Mouse (Mus musculus) MEL (cell line): ENCODE measurements at regions not wholly inside any gene's neighbourhood (a gene's known extent, or its start where the extent isn't known, plus 50 kb on each side); places are given as distances from the start of the nearest gene placed in this dataset.

Experiments
- CTCF ChIP-seq, 3 experiments: IDR thresholded peaks in 2 of 3; conservative IDR thresholded peaks in 1 of 3; 2 replicates each; pipeline ENCODE4 v1.5.1; 2011 to 2012; ENCODE audit warnings: low read length in 3 of 3, low read depth in 2 of 3, mild to moderate bottlenecking in 2 of 3, improper control_type of control experiment in 1 of 3, inconsistent platforms in 1 of 3, mixed read lengths in 1 of 3, moderate library complexity in 1 of 3; ENCODE audit not compliant: control insufficient read depth in 1 of 3, insufficient read depth in 1 of 3, poor library complexity in 1 of 3, severe bottlenecking in 1 of 3
- MAFK ChIP-seq: IDR thresholded peaks from 2 replicates; pipeline ENCODE4 v1.6.1; 2011; ENCODE audit warnings: low read depth, mild to moderate bottlenecking, low read length, improper control_type of control experiment, borderline replicate concordance
- POLR2A ChIP-seq, 2 experiments: IDR thresholded peaks; 2 replicates each; pipeline ENCODE4 v1.6.1; 2011 to 2012; ENCODE audit warnings: low read length in 2 of 2, mild to moderate bottlenecking in 2 of 2, control low read depth in 1 of 2, improper control_type of control experiment in 1 of 2, low read depth in 1 of 2, moderate library complexity in 1 of 2; ENCODE audit not compliant: control insufficient read depth in 1 of 2, insufficient read depth in 1 of 2, poor library complexity in 1 of 2

DNA sequence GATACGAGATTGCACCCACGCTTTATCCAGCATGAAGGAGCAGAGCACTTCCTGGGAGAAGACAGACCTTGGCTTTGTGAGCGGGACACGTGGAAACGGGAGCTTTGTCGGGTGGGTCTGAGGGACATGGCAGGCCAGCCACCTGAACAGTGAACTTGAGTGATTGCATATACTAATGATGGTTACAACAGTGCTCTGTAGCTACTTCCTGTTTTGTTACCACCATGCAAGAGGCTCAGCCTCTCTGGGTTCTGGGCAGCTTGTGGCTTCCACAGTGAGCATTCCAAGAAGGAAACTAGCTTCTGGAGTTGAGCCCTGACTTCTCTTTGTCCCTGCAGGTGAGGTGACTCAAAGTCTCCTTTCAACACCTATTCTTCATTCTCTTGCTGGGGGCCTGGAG lies 109.5 kb upstream of the Vrk1 start:
- TF ChIP-seq CTCF (IDR thresholded peaks at IDR 0.05 in 2 of 3, conservative IDR thresholded peaks at IDR 0.05 in 1 of 3; ENCODE audit: control insufficient read depth in 1 of 3, insufficient read depth in 1 of 3, low read depth in 2 of 3, low read length in 3 of 3, poor library complexity in 1 of 3, severe bottlenecking in 1 of 3) (no peak), POLR2A (IDR thresholded peaks at IDR 0.05; ENCODE audit: control insufficient read depth in 1 of 2, insufficient read depth in 1 of 2, low read depth in 1 of 2, low read length in 2 of 2, poor library complexity in 1 of 2) (no peak), MAFK (no peak)
